Mouse (Mus musculus): Measurements from ENCODE around the gene Cygb. TPM values are rescaled to one million over a fixed set of nuclear protein-coding genes. Genes with fewer than 3 reads are reported as not detected.

Cygb gene
- total and polyA plus RNA-seq, 3 experiments = 2.2 to 8.7 TPM; not detected in 1

- TF ChIP-seq TCF12 (IDR thresholded peaks at IDR 0.05; ENCODE audit: low read depth, low read length) = no peak
- no peak for TF ChIP-seq MAZ (IDR thresholded peaks at IDR 0.05; ENCODE audit: low read depth, low read length)
- TF ChIP-seq HCFC1 (IDR thresholded peaks at IDR 0.05; ENCODE audit: low read depth, low read length) = 0 out of 2 replicates have a peak, but pooled peaks have one; percentile 31
- TF ChIP-seq MEF2A (IDR thresholded peaks at IDR 0.05; ENCODE audit: extremely low read depth, insufficient replicate concordance, low read depth, low read length, poor library complexity, severe bottlenecking) = no peak
- TF ChIP-seq ZMIZ1 (IDR thresholded peaks at IDR 0.05; ENCODE audit: low read depth, low read length) = no peak
- TF ChIP-seq ZC3H11A (IDR thresholded peaks at IDR 0.05; ENCODE audit: low read depth, low read length) = peak; percentile 86
- no peak for TF ChIP-seq MAFK (IDR thresholded peaks at IDR 0.05; ENCODE audit: borderline replicate concordance, low read depth, low read length)
- no peak for TF ChIP-seq CHD1 (IDR thresholded peaks at IDR 0.05; ENCODE audit: low read depth, low read length)
Measured at GRCm38 (mm10) chr11:116628712-116629111, 25.4 kb downstream of the Cygb start (continued).

DNA sequence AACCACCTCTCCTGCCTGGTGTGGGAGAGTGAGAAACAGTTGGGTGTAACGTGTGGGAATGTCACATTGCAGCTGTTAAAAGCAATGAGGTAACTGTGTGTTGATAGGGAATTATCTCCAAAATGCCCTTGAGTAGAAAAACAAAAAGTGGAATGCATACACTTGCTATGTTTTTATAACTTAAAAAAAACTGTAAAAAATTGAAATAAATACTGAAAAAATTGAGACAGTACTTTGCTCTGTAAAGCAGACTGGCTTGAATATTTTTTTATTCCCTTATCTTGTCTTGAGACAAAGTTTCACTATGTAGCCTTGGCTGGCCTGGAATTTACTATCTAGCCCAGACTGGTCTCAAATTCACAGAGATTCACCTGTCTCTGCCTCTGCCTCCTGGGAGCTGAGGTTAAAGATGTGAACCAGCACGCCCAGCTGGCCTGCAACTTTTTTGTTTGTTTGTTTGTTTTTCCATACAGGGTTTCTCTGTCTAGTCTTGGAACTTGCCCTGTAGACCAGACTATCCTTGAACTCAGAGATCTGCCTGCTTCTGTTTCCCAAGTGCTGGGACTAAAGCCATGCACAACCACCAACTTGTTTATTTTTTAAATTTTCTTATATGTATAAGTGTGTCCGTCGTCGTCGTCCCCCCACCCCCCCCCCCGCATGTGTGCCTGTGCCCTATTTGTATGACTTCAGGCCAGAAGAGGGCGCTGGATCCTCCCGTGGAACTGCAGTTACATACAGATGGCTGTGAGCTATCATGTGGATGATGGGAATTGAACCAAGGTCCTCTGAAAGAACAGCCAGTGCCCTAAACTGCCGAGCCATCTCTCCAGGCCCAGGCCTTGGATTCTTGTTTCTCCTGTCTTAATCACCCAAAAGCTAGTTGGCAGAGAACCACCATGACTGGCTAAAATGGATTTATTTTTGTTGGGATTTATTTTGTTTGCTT lies 26.8 kb downstream of the Cygb start:
- Histone ChIP-seq H3K27ac (ENCODE audit: control insufficient read depth, low read depth, low read length) (peak overlapping the region; percentile 40), H3K4me1 (ENCODE audit: control insufficient read depth in 1 of 2, insufficient read depth in 2 of 2, low read length in 2 of 2) (peaks cover 15 to 37% of the 10 kb centered on the region in 2 experiments), H3K27me3 (ENCODE audit: control insufficient read depth in 1 of 2, insufficient read depth in 2 of 2, low read length in 2 of 2) (no peaks in the 10 kb centered on the region), H3K79me2 (ENCODE audit: control insufficient read depth, insufficient read depth, low read length, poor library complexity) (peaks cover 6% of the 10 kb centered on the region; the same call in 1 of the 2 replicates), H3K4me3 (ENCODE audit: control insufficient read depth in 1 of 2, insufficient read depth in 1 of 2, low read depth in 2 of 2, low read length in 2 of 2) (peak overlapping the region; percentile 41 to 45), H3K36me3 (ENCODE audit: control insufficient read depth in 1 of 2, insufficient read depth in 2 of 2, low read length in 2 of 2) (peaks cover 0 to 7% of the 10 kb centered on the region in 2 experiments; a peak in 1 of 4 replicates), H3K9me3 (replicated peaks; ENCODE audit: insufficient read depth, low read length) (no peaks in the 10 kb centered on the region), H3K9ac (ENCODE audit: control insufficient read depth, low read depth, low read length, poor library complexity, severe bottlenecking) (peak overlapping the region; percentile 48)
- DNase-seq (ENCODE audit: low read depth, low spot score) = peak; percentile 88
- TF ChIP-seq RAD21 (IDR thresholded peaks at IDR 0.05; ENCODE audit: low read depth, low read length) (peak; percentile 6; the same call in 1 of the 2 replicates), MXI1 (IDR thresholded peaks at IDR 0.05; ENCODE audit: low read depth, low read length) (peak; percentile 70), ZNF384 (IDR thresholded peaks at IDR 0.05; ENCODE audit: low read depth, low read length) (peak; percentile 69), JUND (IDR thresholded peaks at IDR 0.05; ENCODE audit: low read depth, low read length) (no peak), RCOR1 (IDR thresholded peaks at IDR 0.05; ENCODE audit: low read depth, low read length) (peak; percentile 42), GATA1 (IDR thresholded peaks at IDR 0.05; ENCODE audit: low read depth, low read length) (peak; percentile 59; the same call in 1 of the 2 replicates), ETS1 (IDR thresholded peaks at IDR 0.05; ENCODE audit: low read depth, low read length) (peak; percentile 59), CHD1 (IDR thresholded peaks at IDR 0.05; ENCODE audit: low read depth, low read length) (0 out of 2 replicates have a peak, but pooled peaks have one; percentile 38), SMC3 (IDR thresholded peaks at IDR 0.05; ENCODE audit: low read depth, low read length) (peak; percentile 40), ELF1 (IDR thresholded peaks at IDR 0.05; ENCODE audit: low read depth, low read length) (no peak), NRF1 (IDR thresholded peaks at IDR 0.05; ENCODE audit: insufficient read depth, low read depth, low read length, poor library complexity, severe bottlenecking) (no peak), CTCF (IDR thresholded peaks at IDR 0.05 in 2 of 3, conservative IDR thresholded peaks at IDR 0.05 in 1 of 3; ENCODE audit: control insufficient read depth in 1 of 3, insufficient read depth in 1 of 3, low read depth in 2 of 3, low read length in 3 of 3, poor library complexity in 1 of 3, severe bottlenecking in 1 of 3) (peak; percentile 37 to 80 (median 70)), MAZ (IDR thresholded peaks at IDR 0.05; ENCODE audit: low read depth, low read length) (peak; percentile 50; the same call in 1 of the 2 replicates), MYC (IDR thresholded peaks at IDR 0.05; ENCODE audit: low read depth, low read length) (peak; percentile 25; the same call in 1 of the 2 replicates), SIN3A (IDR thresholded peaks at IDR 0.05; ENCODE audit: low read length) (peak; percentile 62)
